Mouse (Mus musculus) ovary, postnatal 14 days (tissue): ENCODE measurements around the gene Tbl2.

Experiments
- DNase-seq: peaks from one replicate; pipeline ENCODE4 v3.0.0; 2022; ENCODE audit warnings: low spot score

Gene Tbl2

DNA sequence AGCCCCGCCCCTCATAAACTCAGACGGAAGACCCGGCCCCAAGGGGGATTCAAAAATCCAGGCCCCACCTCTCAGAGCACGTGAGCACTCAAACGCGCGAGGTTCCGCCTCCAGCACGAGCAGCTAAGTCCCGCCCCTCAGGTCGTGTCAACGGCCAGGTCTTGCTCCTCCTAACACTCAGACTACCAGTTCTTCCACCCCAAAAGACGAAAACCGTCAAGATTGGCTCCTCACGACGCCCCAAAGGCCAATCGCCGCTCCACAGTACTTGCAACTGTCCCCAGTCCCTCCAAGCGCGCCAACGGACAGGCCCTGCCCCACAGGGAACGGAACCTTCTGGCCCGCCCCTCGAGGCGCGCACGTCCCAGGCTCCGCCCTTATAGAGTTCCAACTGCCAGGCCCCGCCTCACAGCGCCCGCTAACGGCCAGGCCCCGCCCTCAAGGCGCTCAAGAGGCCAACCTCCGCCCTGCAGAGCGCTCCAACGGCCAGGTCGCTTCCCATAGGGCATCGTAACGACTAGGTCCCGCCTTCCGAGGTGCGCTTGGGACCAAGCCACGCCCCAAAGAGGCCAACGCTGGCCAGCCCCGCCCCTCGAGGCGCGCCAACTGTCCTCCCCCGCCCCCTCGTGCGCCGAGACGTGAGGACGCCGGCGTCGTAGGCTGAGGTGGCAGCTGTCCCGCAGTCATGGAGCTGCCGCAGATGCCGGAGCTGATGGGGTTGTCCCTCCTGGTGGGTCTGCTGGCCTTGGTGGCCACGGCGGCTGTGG lies at the start of gene Tbl2:
TSS of gene Tbl2 (plus strand) at position 605 of the 767 bp plus-strand sequence.
- peak; percentile 98 for DNase-seq

DNA sequence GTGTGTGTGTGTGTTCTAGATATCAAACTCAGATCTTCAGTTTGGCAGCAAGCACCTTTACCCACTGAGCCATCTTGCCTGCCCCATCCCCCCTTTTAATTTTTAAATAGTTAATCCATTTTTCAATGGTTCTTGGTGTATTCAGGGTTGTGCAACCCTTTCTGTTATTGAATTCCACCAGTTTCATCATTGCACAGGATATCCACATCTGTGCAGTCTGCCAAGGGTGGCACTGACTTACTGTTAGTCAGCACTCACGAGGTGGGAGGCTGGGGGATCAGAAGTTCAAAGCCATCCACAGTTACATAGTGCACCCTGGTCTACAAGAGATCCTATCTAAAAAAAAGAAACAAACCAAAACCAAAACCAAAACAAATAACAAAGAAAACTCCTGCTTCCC lies 48.5 kb upstream of the Tbl2 start:
- DNase-seq = no peak

DNA sequence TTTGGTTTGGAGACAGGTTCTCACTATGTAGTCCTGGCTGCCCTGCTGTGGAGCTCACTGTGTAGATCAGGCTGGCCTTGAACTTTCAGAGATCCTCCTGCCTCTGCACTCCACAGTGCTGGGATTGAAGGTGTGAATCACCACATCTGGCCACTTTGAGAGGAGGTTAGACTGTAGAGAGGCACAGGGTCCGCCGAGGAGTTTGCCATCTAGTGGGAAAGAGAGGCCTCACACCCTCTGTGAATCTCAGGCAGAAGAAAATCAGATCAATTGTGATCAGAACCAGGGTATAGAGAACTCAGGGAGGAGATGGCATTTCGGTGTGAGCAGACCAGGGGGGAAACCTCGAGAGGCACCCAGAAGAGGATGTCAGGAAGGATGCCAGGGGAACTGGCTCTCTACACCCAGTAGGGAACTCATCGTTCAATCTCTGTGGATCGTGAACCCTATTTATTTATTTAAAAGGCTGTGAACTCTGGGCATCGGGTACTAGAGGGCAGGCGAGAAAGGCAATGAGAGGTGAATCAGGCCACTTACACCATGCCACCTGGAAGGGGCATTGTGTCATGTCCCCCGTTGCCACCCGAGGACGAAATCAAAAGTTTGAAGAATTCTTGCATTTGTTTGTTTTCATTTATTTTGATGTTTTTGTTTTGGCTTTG lies 45.3 kb upstream of the Tbl2 start:
- DNase-seq = no peak

- DNase-seq = peak; percentile 67
These were observed 42.6 kb upstream of the Tbl2 start for GRCm38 (mm10) chr5:135106758-135107256.

- DNase-seq = peak; percentile 51
These were observed 41.6 kb upstream of the Tbl2 start for GRCm38 (mm10) chr5:135107521-135108501.

- no peak for DNase-seq
These were observed 40.4 kb upstream of the Tbl2 start for GRCm38 (mm10) chr5:135109017-135109416.

DNA sequence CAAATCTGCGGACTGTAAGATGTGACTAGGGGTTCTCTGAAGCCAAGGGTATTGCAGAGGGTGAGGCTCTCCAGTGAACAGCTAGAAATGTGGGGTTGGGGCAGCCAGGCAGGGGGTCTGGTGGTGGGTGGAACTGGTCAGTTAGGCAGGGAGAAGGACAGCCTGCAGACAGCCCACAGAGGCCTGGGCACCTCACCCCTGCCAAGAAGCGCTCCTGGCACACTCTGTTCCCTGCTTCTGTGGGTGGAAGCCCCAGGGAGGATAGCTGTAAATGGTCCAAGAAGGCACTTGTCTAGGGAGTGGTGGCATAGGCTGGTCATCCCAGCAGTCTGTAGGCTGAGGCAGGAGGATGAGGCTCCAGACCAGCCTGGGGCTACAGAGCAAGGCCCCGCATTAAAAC lies 40.0 kb upstream of the Tbl2 start:
- no peak for DNase-seq

DNA sequence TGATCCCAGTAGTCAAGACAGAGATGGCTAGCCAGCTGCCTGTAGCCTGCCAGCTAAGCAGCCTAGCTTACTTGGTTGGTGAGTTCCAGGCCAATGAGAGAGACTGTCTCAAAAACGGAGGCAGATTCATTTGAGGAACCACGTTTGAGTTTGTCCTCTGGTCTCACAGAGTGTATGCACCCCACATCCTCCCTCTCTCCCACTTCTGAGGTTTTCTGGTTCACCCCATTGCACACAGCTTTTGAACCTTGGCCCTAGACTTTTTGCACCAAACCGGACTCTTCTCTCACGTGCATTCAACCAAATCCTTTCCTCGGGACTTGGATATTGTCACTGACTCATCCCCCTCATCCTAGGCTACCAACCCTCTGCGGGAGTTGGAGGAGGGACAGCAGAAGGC lies 39.5 kb upstream of the Tbl2 start:
- no peak for DNase-seq

GRCm38 (mm10) chr5:135113782-135114181 lies 35.7 kb upstream of the Tbl2 start:
- DNase-seq = no peak

DNA sequence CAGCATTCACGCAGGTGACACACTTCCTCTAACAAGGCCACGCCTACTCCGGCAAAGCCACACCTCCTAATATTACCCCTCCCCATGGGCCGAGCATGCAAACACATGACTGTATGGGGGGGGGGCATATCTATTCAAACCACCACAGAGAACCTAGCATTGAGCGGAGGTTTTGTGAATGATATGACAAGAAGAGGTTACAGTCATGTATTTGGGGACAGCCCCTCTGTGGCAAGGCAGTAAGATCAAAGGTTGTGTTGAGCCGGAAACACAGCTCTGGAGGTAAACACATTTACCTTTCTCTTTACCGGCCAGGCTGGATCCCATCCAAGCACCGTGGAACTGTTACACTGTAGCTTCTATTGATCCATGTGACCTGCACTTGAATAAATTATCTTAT lies 34.2 kb upstream of the Tbl2 start:
- no peak for DNase-seq

DNA sequence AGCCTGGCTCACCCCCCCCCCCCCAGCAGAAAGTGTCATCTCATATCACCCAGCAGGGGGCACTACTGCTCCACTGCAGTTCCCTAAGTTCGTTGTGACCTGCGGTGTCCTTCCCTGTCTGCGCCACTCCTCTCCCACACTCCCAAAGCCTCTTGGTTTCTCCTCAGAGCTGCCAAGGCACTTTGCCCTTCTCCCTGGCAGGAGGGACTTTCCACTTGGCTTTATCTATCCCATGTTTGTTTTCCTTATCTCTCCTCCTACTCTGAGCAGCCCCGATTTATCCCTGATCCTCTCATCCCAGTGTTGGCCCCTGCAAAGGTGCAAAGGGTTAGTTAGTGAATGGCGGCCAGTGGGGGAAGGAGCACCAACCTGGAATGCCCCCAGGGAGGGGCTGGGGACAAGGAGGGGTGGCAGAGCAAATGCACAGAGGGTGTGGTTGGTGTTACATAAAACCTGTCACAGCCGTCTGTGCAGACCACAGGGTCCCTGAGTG lies 30.8 kb upstream of the Tbl2 start:
- DNase-seq = peak; percentile 60

GRCm38 (mm10) chr5:135120753-135121152 lies 28.7 kb upstream of the Tbl2 start:
- no peak for DNase-seq

DNA sequence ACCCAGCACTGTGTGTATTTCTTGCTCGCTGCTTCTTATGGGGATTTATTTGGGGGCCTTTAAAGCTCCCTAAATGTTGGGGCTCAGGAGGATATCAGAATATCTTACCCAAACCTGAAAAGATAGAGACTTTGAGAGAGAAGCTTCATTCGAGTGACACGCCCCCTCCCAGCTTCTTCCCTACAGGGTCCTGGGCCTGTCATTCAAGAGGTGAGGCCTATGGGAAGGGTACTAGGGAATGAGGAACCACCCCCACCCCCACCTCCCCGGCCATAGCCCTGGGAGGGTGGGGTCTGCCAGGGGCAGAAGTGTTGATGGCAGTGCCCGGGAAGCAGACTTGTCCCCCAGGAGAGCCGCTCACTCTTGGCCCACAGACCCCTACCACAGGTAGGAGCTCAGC lies 23.3 kb upstream of the Tbl2 start:
- DNase-seq = no peak

- DNase-seq = no peak
These were observed 21.8 kb upstream of the Tbl2 start for GRCm38 (mm10) chr5:135127669-135128068.

DNA sequence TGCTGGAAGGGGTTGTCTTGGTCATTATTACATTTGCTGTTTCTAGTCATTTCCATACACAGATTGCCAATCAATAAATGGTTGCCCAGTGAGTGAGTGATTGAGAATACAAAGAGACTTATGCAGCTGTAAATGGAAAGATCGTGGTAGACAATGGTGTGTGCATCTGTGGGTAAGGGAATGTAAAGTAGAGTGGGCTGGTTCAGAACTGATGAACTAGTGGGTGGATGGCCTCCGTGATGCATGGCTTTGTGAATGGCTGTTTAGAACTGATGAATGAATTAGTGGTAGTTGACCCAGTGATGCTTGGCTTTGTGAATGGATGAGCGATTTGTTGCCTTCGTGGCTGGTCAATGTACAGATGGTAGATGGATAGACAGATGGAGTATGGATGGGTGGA lies 19.7 kb upstream of the Tbl2 start:
- DNase-seq = no peak

- DNase-seq = no peak
These were observed 15.6 kb upstream of the Tbl2 start for GRCm38 (mm10) chr5:135133736-135134405.

DNA sequence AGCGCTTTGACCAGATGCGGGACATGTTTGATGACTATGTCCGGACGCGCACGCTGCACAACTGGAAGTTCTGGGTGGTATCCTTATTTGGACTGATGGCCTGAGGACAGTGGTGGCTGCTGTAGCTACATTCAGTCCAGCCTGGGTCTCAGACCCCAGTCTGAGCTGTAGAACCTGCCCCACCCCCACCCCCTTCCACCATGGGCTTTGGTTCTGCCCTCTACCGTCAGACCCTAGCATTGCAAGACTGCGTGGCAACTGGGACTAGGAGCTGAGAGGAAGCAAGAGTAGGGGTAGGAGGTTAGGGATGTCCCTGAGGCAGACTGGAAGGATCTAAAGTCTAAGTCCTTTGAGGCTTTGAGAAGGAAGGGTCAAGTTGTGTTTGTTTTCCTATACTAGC lies 14.9 kb upstream of the Tbl2 start:
- DNase-seq = peak; percentile 14

- no peak for DNase-seq
These were observed 9.6 kb upstream of the Tbl2 start for GRCm38 (mm10) chr5:135139881-135140280.

DNA sequence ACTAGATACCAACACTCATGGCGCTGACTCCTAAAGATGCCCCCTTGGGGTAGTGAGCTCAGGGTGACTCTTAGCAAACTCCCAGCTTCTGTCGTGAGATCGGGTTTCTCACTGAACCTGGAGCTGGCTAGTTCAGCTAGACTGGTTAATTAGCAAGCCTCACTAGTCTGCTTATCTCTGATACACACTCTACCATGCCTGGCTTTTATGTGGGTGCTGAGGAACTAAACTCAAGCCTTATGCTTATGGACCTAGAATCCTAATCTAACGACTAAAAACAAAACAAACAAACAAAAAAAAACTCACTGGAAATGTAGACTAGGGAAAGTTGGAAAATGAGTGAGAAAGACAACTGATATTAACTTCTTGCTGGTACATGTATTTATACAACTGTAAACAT lies 5.0 kb upstream of the Tbl2 start:
- DNase-seq = no peak

- no peak for DNase-seq
These were observed 3.9 kb upstream of the Tbl2 start for GRCm38 (mm10) chr5:135145532-135145931.

DNA sequence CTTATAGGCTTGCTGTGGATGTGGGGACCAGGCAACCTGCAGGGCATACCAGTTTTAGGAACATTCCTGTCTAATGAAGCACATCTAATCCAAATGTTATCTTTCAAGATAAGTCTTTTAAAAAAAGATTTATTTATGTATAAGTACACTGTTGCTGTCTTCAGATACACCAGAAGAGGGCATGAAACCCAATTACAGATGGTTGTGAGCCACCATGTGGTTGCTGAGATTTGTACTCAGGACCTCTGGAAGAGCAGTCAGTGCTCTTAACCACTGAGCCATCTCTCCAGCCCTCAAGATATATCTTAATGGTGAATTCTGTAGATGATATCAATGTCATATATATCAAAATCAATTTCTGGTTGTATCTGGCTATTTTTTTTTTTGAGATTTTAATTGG lies 3.5 kb upstream of the Tbl2 start:
- DNase-seq = no peak

DNA sequence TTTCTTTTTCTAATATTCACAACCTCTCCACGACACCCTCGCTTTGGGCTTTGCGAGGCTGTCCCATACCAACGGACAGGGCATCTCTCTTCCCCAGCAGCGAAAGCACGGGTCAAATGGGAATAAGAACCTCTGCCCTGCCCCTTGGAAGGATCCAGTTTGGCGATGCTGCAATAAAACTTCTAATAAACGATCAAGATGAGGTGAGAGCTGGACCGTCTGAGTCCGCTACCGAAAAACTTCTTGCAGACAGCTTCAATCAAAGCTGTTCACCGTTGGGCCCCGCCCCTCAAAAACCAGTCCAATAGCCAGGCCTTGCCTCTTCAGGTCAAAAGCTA lies 773 bp upstream of the Tbl2 start:
- no peak for DNase-seq
